Comparison of ENCODE assay signal across 8 mouse cellular contexts in genomic region chr11:18874278-18875000, GRCm38 (mm10).
DNase-seq lines count a peak whose midpoint lies in the region; ATAC-seq and TF ChIP-seq lines count a peak whose summit lies in the region.

No protein-coding gene starts in this region.

- H3K27me3 ChIP-seq in cerebellum, adult 2 months (ENCODE audit: control insufficient read depth, insufficient read depth, low read length): no peaks in the 10 kb centered on the region
- H3K27me3 ChIP-seq in midbrain, embryonic 10.5 days (ENCODE audit: low read depth, poor library complexity, severe bottlenecking): peaks cover 76% of the 10 kb centered on the region
- H3K27me3 ChIP-seq in midbrain, embryonic 16.5 days (ENCODE audit: control insufficient read depth, insufficient read depth, low read depth, low read length): peaks cover 2% of the 10 kb centered on the region; the same call in 1 of the 2 replicates

- H3K4me1 ChIP-seq in cerebellum, adult 2 months (ENCODE audit: control insufficient read depth, insufficient read depth, low read length): peaks cover 2% of the 10 kb centered on the region; the same call in 1 of the 2 replicates
- peaks cover 68% of the 10 kb centered on the region for H3K4me1 ChIP-seq in midbrain, embryonic 10.5 days
- peaks cover 19% of the 10 kb centered on the region for H3K4me1 ChIP-seq in midbrain, embryonic 16.5 days (ENCODE audit: control insufficient read depth, insufficient read depth, low read length)

- peak; percentile 60 to 65 for DNase-seq in cerebellum, adult 2 months
- DNase-seq in cerebellum, adult 11 months: no peak
- DNase-seq in midbrain, embryonic 10.5 days (ENCODE audit: low spot score): peak; percentile 43
- peak; percentile 21 for DNase-seq in kidney, postnatal 14 days
- peak; percentile 54 for DNase-seq in retina, postnatal 1 day
- DNase-seq in spleen, postnatal 4 days (ENCODE audit: low spot score in 2 of 2): no peak
- DNase-seq in thymus, postnatal 4 days: no peak

- no peak for TF ChIP-seq CTCF in cerebellum, adult 2 months (IDR thresholded peaks at IDR 0.05; ENCODE audit: borderline replicate concordance, insufficient read depth, low read depth, low read length)

- no peak overlapping the region for H3K9ac ChIP-seq in midbrain, embryonic 16.5 days (ENCODE audit: low read depth, low read length)

- no peak for ATAC-seq in midbrain, embryonic 16.5 days

- H3K4me3 ChIP-seq in cerebellum, adult 2 months (replicated peaks; ENCODE audit: insufficient read depth, low read depth, low read length): peak overlapping the region; percentile 54
- H3K4me3 ChIP-seq in midbrain, embryonic 10.5 days: peak overlapping the region; percentile 42
- no peak overlapping the region for H3K4me3 ChIP-seq in midbrain, embryonic 16.5 days (ENCODE audit: low read depth, low read length)

- TF ChIP-seq POLR2A in cerebellum, adult 2 months (IDR thresholded peaks at IDR 0.05; ENCODE audit: borderline replicate concordance, insufficient read depth, low read length): no peak

- H3K9me3 ChIP-seq in midbrain, embryonic 10.5 days (replicated peaks): no peaks in the 10 kb centered on the region
- no peaks in the 10 kb centered on the region for H3K9me3 ChIP-seq in midbrain, embryonic 16.5 days (replicated peaks; ENCODE audit: control insufficient read depth, low read length, poor library complexity, severe bottlenecking)

- H3K4me2 ChIP-seq in midbrain, embryonic 16.5 days (ENCODE audit: low read length): no peak overlapping the region

- no peaks in the 10 kb centered on the region for H3K36me3 ChIP-seq in midbrain, embryonic 10.5 days
- H3K36me3 ChIP-seq in midbrain, embryonic 16.5 days (ENCODE audit: control insufficient read depth, insufficient read depth, low read length): no peaks in the 10 kb centered on the region

- peak overlapping the region; percentile 91 for H3K27ac ChIP-seq in cerebellum, adult 2 months (ENCODE audit: insufficient read depth, low read length)
- 0 out of 2 replicates have a peak overlapping the region, but pooled peaks have one; percentile 42 for H3K27ac ChIP-seq in midbrain, embryonic 10.5 days (replicated peaks)
- no peak overlapping the region for H3K27ac ChIP-seq in midbrain, embryonic 16.5 days (ENCODE audit: low read length)

- 10% methylated on average over 18 of the region's 18 CpGs for WGBS in cerebellum, adult 2 months
- under 1% methylated on average over 18 of the region's 18 CpGs for WGBS in midbrain, embryonic 10.5 days
- under 1% methylated on average over 18 of the region's 18 CpGs for WGBS in midbrain, embryonic 16.5 days

Comparison
In these comparisons a context has a peak if more than half of its experiments do, and no peak if none do; other contexts are left out.
1. DNase-seq: peak in cerebellum, adult 2 months (2 of 2), midbrain, embryonic 10.5 days (single experiment), kidney, postnatal 14 days (single experiment) and retina, postnatal 1 day (single experiment); none in cerebellum, adult 11 months (single experiment), spleen, postnatal 4 days (0 of 2) and thymus, postnatal 4 days (single experiment).